Mouse (Mus musculus): ENCODE measurements around the gene Lemd2. TPM values are rescaled to one million over a fixed set of nuclear protein-coding genes. Genes with fewer than 3 reads are reported as not detected.

The Lemd2 gene
- total RNA-seq (2014; rRNA removed) (86.9 and 90.7 TPM in 2 replicates), polyA plus RNA-seq (2015; fragmentation: Nextera tagmentation; extraction: Ambion mirVana) (17.7 and 19.2 TPM in 2 replicates)

DNA sequence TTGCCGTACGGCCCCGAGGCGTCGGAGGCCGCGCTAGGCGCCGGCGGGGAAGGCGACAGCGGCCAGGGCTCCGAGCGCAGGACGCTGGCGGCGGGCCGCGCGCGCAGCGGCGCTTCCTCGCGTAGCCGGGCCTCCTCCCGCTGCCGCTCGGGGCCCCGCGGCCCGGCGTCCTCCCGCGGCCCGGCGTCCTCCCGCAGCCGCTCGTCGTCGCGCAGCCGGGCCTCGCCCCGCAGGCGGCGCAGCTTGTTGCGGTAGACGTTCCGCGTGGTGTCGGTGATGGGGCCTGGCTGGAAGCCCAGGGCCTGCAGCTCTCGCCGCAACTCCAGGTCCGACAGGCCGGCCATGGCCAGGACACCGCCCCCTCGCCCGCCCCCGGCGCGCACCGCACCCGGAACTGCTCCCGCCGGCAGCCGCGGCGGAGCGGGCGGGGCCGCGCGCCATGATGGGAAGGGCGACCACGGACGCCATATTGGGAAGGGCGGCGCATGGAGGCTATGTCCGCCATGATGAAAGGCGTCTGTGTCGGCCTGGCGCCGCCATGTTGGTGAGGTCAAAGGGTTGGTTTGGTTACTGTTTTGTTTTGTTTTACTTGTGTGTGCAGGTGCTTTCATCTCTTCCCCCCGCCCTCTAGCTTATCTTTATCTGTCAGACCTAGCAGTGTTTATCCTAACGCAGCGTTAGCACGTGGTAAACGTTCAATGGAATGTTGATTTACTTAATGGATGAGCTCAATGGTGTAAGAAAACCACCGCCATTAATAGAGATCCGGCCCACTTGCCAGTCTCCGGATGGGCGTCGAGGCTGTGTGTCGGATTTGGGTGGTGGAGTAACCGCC lies at the start of gene Lemd2:
Gene Lemd2, minus strand, starts transcription at position 395 of the 835 bp plus-strand sequence.
- peak within 1 kb of the TSS; percentile 90 for H3K9ac ChIP-seq
- H3K36me3 ChIP-seq (ENCODE audit: insufficient read depth): peaks cover 20% of the 10 kb centered on the region
- peak within 1 kb of the TSS; percentile 97 for H3K27ac ChIP-seq (ENCODE audit: low read depth, low read length)
- H3K4me3 ChIP-seq (ENCODE audit: low read depth, low read length): peak within 1 kb of the TSS; percentile 79
- WGBS: 7% methylated on average over 64 of the region's 97 CpGs
- no peaks in the 10 kb centered on the region for H3K27me3 ChIP-seq (ENCODE audit: insufficient read depth, low read length)
- peak; percentile 96 for ATAC-seq
- DNase-seq: peak; percentile 95
- peaks cover 4% of the 10 kb centered on the region; the same call in 1 of the 2 replicates for H3K4me1 ChIP-seq (ENCODE audit: insufficient read depth)
- H3K9me3 ChIP-seq (ENCODE audit: low read length): no peaks in the 10 kb centered on the region
- H3K4me2 ChIP-seq (ENCODE audit: low read depth): peak within 1 kb of the TSS; percentile 91
- TF ChIP-seq CTCF (IDR thresholded peaks at IDR 0.05; ENCODE audit: low read depth): peak; percentile 40; the same call in 1 of the 2 replicates

DNA sequence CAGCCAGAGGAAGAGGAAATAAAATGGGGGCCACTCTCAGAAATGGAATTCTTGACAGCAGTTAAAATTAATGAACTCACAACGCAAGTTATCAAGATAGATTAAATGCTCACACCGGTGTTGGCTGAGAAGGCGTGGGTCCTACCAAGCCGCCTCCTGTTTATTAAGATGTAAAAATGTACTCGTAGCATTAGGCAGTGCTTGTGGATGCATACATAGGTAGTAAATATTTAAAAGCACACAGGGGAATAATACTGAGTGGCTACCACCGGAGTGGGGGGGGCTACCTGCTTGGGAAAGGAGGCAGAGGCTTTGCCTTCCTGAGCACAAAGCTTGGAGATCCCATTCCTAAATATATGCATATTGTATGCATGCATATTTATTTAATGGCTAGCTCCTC lies 46.9 kb upstream of the Lemd2 start:
- TF ChIP-seq CTCF (IDR thresholded peaks at IDR 0.05; ENCODE audit: low read depth): no peak
- ATAC-seq: no peak
- no peak overlapping the region for H3K27ac ChIP-seq (ENCODE audit: low read depth, low read length)

DNA sequence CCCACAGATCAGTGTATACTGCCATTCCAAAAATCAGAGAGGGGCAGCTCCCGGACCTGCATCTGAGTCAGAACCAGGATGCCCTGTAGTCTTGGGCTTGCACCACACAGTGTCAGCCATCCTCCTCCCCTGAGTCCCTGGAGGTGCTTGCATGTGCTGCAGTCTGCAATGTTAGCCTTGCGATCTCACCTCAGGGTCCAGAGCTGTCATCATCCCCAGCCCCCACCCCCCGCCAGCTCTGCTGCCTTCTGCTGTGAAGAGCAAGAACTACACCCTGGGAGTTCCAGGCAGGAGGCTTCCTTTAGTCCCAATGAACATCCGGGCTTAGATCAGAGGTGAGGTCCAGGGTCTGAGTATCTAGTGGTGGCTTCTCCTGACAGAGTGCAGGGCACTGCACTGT lies 46.2 kb upstream of the Lemd2 start:
- H3K4me3 ChIP-seq (ENCODE audit: low read depth, low read length): no peak overlapping the region
- H3K9ac ChIP-seq: no peak overlapping the region
- 27% methylated on average over 4 of the region's 4 CpGs for WGBS
- TF ChIP-seq CTCF (IDR thresholded peaks at IDR 0.05; ENCODE audit: low read depth): peak; percentile 41
- no peak overlapping the region for H3K4me2 ChIP-seq (ENCODE audit: low read depth)
- H3K27ac ChIP-seq (ENCODE audit: low read depth, low read length): no peak overlapping the region
- DNase-seq (no peak), ATAC-seq (no peak)
- no peaks in the 10 kb centered on the region for H3K36me3 ChIP-seq (ENCODE audit: insufficient read depth)
- H3K4me1 ChIP-seq (ENCODE audit: insufficient read depth): no peaks in the 10 kb centered on the region
- no peaks in the 10 kb centered on the region for H3K9me3 ChIP-seq (ENCODE audit: low read length)
- H3K27me3 ChIP-seq (ENCODE audit: insufficient read depth, low read length): no peaks in the 10 kb centered on the region

More for the DNA sequence above, 46.9 kb upstream of the Lemd2 start:
- Histone ChIP-seq H3K4me3 (ENCODE audit: low read depth, low read length) (no peak overlapping the region), H3K4me2 (ENCODE audit: low read depth) (no peak overlapping the region), H3K4me1 (ENCODE audit: insufficient read depth) (no peaks in the 10 kb centered on the region), H3K27me3 (ENCODE audit: insufficient read depth, low read length) (no peaks in the 10 kb centered on the region), H3K36me3 (ENCODE audit: insufficient read depth) (no peaks in the 10 kb centered on the region), H3K9ac (no peak overlapping the region), H3K9me3 (ENCODE audit: low read length) (no peaks in the 10 kb centered on the region)
- no peak for DNase-seq
- 78% methylated on average over 6 of the region's 6 CpGs for WGBS

DNA sequence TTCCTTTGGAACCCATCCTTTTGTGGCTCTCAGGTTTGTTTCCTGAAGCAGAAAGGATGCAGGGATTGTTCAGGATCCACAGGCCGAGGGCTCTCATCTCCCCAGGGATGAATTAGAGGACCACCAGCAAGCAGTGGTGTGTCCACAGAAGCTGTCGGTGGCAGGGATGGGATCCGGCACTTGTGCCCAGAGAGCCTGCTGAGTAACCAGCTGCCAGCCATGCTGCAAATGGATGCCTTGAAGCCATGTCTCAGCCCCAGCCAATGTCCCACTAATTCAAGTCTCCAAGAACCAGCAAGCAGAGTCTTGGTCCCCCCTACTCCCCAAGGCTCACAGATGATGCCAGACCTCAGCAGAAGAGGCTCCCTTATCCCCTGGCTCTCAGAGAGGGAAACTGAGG lies 44.8 kb upstream of the Lemd2 start:
- WGBS: 66% methylated on average over 3 of the region's 3 CpGs
- no peak overlapping the region for H3K9ac ChIP-seq

DNA sequence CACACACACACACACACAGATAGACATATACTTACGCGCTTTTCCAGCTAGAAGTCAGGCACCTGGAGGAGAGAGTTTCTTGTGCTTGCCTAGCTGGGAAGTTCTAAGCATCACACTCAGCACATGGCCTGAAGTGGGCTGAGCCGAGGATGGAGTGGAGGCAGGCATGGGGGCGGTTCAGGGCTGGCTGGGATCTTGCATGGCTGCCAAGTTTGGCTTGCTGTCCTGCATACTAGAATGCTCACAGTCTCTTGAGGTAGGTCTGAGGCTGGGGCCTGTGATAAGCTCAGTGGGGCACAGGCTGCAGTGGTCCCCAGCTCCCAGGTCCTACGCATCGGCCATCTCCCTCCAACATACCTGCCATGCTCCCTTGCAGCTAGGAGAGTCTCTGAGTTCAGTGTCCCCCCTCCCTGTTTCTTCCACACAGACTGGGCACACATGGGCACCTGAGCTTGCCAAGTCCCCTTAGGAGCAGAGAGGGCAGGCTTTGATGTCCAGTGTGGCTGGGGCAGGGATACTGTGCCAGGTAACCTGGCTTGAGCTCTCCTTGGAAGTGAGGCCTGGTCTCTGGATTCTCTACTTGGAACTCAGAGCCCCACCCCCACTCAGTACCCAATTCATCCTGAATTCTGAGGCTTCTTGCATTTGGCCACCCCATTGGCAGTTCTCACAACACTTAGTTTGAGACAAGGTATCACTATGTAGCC lies 43.6 kb upstream of the Lemd2 start:
- no peak overlapping the region for H3K9ac ChIP-seq
- H3K4me1 ChIP-seq (ENCODE audit: insufficient read depth): no peaks in the 10 kb centered on the region
- ATAC-seq (no peak), DNase-seq (no peak)
- 80% methylated on average over 6 of the region's 6 CpGs for WGBS
- no peak overlapping the region for H3K4me2 ChIP-seq (ENCODE audit: low read depth)
- no peak overlapping the region for H3K27ac ChIP-seq (ENCODE audit: low read depth, low read length)
- no peak for TF ChIP-seq CTCF (IDR thresholded peaks at IDR 0.05; ENCODE audit: low read depth)
- H3K4me3 ChIP-seq (ENCODE audit: low read depth, low read length): no peak overlapping the region
- no peaks in the 10 kb centered on the region for H3K27me3 ChIP-seq (ENCODE audit: insufficient read depth, low read length)
- no peaks in the 10 kb centered on the region for H3K9me3 ChIP-seq (ENCODE audit: low read length)
- H3K36me3 ChIP-seq (ENCODE audit: insufficient read depth): no peaks in the 10 kb centered on the region

More for the DNA sequence above, 44.8 kb upstream of the Lemd2 start:
- H3K27ac ChIP-seq (ENCODE audit: low read depth, low read length): no peak overlapping the region
- H3K36me3 ChIP-seq (ENCODE audit: insufficient read depth): no peaks in the 10 kb centered on the region
- no peaks in the 10 kb centered on the region for H3K27me3 ChIP-seq (ENCODE audit: insufficient read depth, low read length)
- H3K4me3 ChIP-seq (ENCODE audit: low read depth, low read length): no peak overlapping the region
- no peak for TF ChIP-seq CTCF (IDR thresholded peaks at IDR 0.05; ENCODE audit: low read depth)
- H3K9me3 ChIP-seq (ENCODE audit: low read length): no peaks in the 10 kb centered on the region
- H3K4me1 ChIP-seq (ENCODE audit: insufficient read depth): no peaks in the 10 kb centered on the region
- DNase-seq (no peak), ATAC-seq (no peak)
- no peak overlapping the region for H3K4me2 ChIP-seq (ENCODE audit: low read depth)

DNA sequence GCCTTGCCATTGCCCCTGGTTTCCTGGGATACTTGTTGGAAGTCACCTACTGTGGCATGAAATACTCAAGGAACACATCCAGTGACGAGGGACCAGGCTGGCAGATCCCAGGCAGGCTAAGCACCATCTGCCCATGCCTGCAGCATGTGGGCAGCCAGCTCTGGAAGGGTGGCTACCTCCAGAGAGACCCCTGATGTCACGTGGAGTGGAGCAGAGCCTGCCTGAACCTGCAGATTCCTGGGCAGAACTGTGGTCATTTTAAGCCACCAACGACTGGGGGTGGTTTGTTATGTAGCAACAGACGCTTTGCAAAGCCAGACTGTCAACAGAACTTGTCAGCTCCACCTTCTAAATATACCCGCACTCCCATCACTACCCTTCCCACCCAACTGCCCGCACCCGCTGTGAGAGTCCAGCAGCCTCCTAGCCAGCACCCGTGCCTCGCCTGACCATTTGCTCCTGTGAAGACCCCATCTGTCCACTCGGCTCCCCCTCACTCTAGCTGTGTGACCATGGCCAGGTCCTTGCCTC lies 41.6 kb upstream of the Lemd2 start:
- H3K9me3 ChIP-seq (ENCODE audit: low read length): no peaks in the 10 kb centered on the region
- H3K4me3 ChIP-seq (ENCODE audit: low read depth, low read length): no peak overlapping the region
- no peak for TF ChIP-seq CTCF (IDR thresholded peaks at IDR 0.05; ENCODE audit: low read depth)
- H3K36me3 ChIP-seq (ENCODE audit: insufficient read depth): no peaks in the 10 kb centered on the region
- no peaks in the 10 kb centered on the region for H3K4me1 ChIP-seq (ENCODE audit: insufficient read depth)
- no peak overlapping the region for H3K9ac ChIP-seq
- 75% methylated on average over 10 of the region's 10 CpGs for WGBS
- H3K27ac ChIP-seq (ENCODE audit: low read depth, low read length): no peak overlapping the region
- DNase-seq: no peak
- H3K27me3 ChIP-seq (ENCODE audit: insufficient read depth, low read length): no peaks in the 10 kb centered on the region
- no peak overlapping the region for H3K4me2 ChIP-seq (ENCODE audit: low read depth)
- no peak for ATAC-seq
